Mouse (Mus musculus): ENCODE results near the gene Ubac2.

GRCm38 (mm10) chr14:121897773-121898172 lies 19.4 kb downstream of the Ubac2 start:
- TF ChIP-seq CTCF (IDR thresholded peaks at IDR 0.05; ENCODE audit: low read depth, low read length) = no peak
- no peak for TF ChIP-seq POLR2A (IDR thresholded peaks at IDR 0.05; ENCODE audit: borderline replicate concordance, low read depth, low read length)
